Mouse (Mus musculus): ENCODE results near the gene Aurka. TPM values are rescaled to one million over a fixed set of nuclear protein-coding genes. Genes with fewer than 3 reads are reported as not detected.

Gene Aurka
- polyA plus RNA-seq, 1 experiment from 2014 or later = 117 TPM

- H3K36me3 ChIP-seq = no peaks in the 10 kb centered on the region
- H3K4me3 ChIP-seq = no peak overlapping the region
- no peak overlapping the region for H3K4me2 ChIP-seq
- 81% methylated on average over 9 of the region's 9 CpGs for WGBS
- H3K27ac ChIP-seq = no peak overlapping the region
- no peaks in the 10 kb centered on the region for H3K9me3 ChIP-seq
- no peaks in the 10 kb centered on the region for H3K27me3 ChIP-seq
- no peak overlapping the region for H3K9ac ChIP-seq
- H3K4me1 ChIP-seq = peaks cover 3% of the 10 kb centered on the region; the same call in 1 of the 2 replicates
- ATAC-seq (ENCODE audit: insufficient number of reproducible peaks, insufficient read depth, low FRiP score, low TSS enrichment, low read depth) = no peak
Measured at GRCm38 (mm10) chr2:172311731-172312130, 58.6 kb downstream of the Aurka start.

DNA sequence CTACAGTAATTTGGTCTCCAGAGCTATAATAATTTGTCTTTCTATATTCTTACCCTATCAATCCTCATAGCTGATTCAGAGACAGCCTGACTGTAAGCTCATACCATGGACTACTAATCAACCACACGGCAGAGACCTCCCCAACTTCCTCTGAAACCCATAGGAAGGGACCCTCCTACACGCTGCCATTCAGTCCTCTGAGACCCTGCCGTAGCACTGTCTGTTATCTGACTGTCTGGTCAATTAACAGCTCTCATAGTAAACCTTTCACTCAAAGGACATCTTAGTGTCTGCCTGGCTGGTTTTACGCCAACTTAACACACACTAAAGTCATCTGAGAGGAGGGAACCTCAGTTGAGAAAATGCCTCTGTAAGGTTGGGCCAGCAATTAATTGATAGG lies 63.8 kb downstream of the Aurka start:
- peaks cover 3% of the 10 kb centered on the region; the same call in 1 of the 2 replicates for H3K4me1 ChIP-seq
- no peaks in the 10 kb centered on the region for H3K27me3 ChIP-seq
- no peak overlapping the region for H3K9ac ChIP-seq
- no peaks in the 10 kb centered on the region for H3K9me3 ChIP-seq
- H3K36me3 ChIP-seq = no peaks in the 10 kb centered on the region
- 75% methylated on average over 4 of the region's 4 CpGs for WGBS
- no peak overlapping the region for H3K27ac ChIP-seq
- no peak for ATAC-seq (ENCODE audit: insufficient number of reproducible peaks, insufficient read depth, low FRiP score, low TSS enrichment, low read depth)
- no peak overlapping the region for H3K4me2 ChIP-seq
- H3K4me3 ChIP-seq = no peak overlapping the region

Other genes with a start within 250 kb of the Aurka start
- not detected in 2 replicates for gene Mc3r, start 122.0 kb downstream of the Aurka start, polyA plus RNA-seq (2015; fragmentation: Nextera tagmentation; extraction: Ambion mirVana)
- 21.8 and 26.5 TPM in 2 replicates for gene Fam210b, start 25.0 kb downstream of the Aurka start, polyA plus RNA-seq (2015; fragmentation: Nextera tagmentation; extraction: Ambion mirVana)
- gene Cstf1, start 146 bp upstream of the Aurka start, polyA plus RNA-seq (2015; fragmentation: Nextera tagmentation; extraction: Ambion mirVana) = 39.8 and 40.5 TPM in 2 replicates
- 0.22 and 0.32 TPM in 2 replicates for gene Cass4, start 23.3 kb upstream of the Aurka start, polyA plus RNA-seq (2015; fragmentation: Nextera tagmentation; extraction: Ambion mirVana)
- 76.4 and 78.4 TPM in 2 replicates for gene Rtf2, start 70.0 kb upstream of the Aurka start, polyA plus RNA-seq (2015; fragmentation: Nextera tagmentation; extraction: Ambion mirVana)
- 1.4 and 2.1 TPM in 2 replicates for gene Gcnt7, start 88.1 kb upstream of the Aurka start, polyA plus RNA-seq (2015; fragmentation: Nextera tagmentation; extraction: Ambion mirVana)
- gene Fam209, start 102.0 kb upstream of the Aurka start, polyA plus RNA-seq (2015; fragmentation: Nextera tagmentation; extraction: Ambion mirVana) = 0.73 TPM in 1 of 2 replicates, not detected in the other
- 20.1 and 23.4 TPM in 2 replicates for gene Tfap2c, start 179.1 kb upstream of the Aurka start, polyA plus RNA-seq (2015; fragmentation: Nextera tagmentation; extraction: Ambion mirVana)

Measured in embryonic facial prominence, embryonic 13.5 days (tissue).